Mouse (Mus musculus) embryo, embryonic 9.5 days (tissue): ENCODE results near the gene Irf1.

Experiments used
- DNase-seq: peaks from one replicate; pipeline ENCODE4 v3.0.0-alpha.2; 2017; ENCODE audit errors: extremely low spot score

The Irf1 gene

GRCm38 (mm10) chr11:53769760-53770124 lies at the start of gene Irf1:
Gene Irf1, plus strand, starts transcription at chr11:53770014.
- peak; percentile 84 for DNase-seq

DNA sequence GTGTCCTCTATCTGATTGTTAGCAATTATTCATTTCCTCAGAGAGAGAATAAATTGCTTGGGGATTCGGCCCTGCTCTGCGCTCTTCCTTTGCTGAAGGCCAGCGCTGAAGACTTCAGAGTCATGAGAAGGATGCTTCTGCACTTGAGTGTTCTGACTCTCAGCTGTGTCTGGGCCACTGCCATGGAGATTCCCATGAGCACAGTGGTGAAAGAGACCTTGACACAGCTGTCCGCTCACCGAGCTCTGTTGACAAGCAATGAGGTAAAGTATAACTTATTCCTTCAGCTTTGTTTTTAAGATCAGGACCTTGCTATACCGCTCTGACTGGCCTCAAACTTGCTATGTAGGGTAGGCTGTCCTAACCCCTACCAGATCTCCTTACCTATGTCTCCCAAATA lies 49.1 kb upstream of the Irf1 start, which contains the start of gene Il5:
TSS of gene Il5 (plus strand) at position 80 of the 400 bp plus-strand sequence.
- no peak for DNase-seq

DNA sequence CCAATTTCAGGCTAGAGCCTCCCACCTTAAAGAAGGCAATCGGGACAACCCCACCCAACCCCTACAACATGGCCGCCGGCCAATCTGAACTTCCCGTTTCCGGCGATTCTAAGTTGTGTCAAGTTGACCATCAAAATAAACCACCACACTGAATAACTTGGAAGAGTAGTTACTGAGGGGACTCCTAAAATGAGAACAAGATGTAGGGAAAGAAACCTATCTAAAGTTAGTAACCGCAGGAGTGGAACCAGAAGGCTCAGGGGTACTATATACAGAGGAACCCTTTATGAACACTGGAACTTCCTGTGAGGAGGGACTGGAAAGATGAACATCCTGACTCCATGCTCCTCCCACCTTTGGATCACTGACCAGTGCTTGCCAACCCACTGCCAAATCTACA lies 38.4 kb upstream of the Irf1 start:
- no peak for DNase-seq

DNA sequence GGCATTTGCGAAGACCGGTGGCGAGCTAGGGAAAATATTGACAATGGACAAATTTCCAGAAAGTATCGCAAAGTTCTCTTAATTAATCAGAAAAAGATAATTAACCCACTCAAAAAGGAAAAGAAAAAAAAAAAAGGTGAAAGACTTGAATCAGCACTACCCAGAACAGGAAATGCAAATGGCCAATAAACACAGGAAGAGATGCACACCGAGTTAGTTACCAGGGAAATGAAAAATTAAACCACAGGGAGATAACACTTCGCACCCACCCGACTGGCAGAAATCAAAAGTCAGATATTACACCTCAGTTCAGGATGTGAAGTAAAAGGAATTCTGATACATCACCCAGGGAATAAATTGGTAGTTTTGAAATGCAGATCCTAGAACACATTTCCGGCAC lies 37.6 kb upstream of the Irf1 start:
- no peak for DNase-seq

GRCm38 (mm10) chr11:53733824-53734223 lies 36.0 kb upstream of the Irf1 start:
- DNase-seq: no peak

DNA sequence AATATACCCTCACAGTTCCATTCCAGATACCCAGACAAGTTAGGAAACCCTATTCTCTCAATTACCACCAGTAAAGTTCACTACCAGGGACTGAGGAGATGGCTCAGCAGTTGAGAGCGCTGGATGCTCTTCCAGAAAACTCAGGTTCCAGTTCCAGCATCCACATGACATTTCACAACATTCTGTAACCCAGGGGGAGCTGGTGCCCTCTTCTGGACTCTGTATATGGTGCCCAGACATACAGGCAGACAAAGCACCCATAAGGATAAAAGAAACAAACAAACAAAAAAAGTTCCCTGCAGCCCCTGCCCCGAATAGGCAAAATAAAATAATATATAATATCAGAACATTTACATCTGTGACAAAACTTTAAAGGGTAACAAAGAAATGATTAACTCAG lies 35.4 kb upstream of the Irf1 start:
- no peak for DNase-seq

DNA sequence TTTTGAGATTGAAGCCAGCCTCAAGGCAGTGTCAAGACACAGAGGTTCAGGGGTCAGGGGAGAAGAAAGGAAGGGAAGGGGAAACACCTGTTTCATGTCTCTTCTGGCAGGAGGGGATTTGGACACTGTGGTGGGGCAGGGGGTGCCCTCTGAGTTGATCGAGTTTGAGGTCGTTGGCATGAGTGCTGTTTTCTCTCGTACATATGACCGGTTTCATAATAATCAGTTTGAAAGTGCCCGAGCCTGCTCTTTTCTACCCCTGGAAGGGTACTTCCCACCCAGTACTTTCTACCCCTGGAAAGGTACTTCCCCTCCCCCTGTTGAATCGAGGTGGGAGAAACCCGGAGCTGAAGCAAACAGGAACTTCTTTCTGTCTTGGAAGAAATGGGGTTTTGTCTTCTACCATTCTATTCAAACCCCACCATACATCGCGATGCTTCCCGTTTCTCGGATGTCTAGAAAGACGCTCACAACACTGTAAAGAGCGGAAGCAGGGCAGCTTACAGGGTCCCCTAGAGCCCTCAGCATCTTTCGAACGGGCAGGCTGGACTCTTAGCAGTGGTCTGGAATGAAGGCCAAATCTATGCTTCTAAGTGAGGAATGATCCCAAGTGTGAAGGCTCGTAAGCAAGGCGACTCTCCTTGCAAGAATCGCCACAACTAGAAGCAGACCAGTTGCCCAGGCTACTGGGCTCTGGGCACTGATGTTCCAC lies 34.7 kb upstream of the Irf1 start:
- no peak for DNase-seq

- peak; percentile 75 for DNase-seq
Observed at GRCm38 (mm10) chr11:53735682-53736245, 34.0 kb upstream of the Irf1 start.

DNA sequence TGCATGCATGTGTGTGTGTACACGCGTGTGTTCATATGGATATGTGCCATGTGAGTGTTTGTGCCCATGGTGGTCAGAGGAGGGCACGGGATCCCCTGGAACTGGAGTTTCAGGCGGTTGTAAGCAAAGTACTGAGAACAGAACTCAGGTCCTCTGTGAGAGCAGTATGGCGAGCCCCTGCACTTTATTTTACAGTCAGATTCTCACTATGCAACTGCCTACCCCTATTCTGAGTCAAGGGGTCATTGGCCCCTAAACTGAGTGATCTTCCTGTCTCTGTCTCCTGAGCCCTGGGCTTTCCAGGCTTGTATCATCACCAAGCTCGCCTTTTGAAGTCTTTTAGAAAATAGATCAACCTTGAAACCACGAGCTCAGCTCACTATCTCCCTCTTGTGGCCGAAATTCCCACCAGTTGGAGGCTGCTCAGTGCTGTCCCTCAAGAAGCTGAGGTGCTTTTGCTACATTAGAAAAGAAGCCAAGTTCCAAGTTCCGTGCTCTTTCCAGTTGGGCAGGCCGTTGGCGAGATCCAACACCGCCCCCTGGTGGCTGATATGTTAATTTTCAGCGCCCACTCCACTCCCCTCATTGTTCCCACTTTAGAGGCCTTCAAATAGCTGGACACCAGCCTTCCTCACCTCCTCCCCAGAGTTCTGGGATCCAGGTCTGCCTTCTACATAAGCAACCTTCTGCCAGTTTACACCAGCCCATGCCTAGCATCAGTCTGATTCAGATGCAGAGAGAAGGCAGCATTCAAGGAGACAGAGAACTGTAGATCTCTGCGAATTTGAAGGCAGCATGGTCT lies 32.8 kb upstream of the Irf1 start:
- peak; percentile 82 for DNase-seq

- DNase-seq: peak; percentile 45
Observed at GRCm38 (mm10) chr11:53737573-53737946, 32.3 kb upstream of the Irf1 start.

DNA sequence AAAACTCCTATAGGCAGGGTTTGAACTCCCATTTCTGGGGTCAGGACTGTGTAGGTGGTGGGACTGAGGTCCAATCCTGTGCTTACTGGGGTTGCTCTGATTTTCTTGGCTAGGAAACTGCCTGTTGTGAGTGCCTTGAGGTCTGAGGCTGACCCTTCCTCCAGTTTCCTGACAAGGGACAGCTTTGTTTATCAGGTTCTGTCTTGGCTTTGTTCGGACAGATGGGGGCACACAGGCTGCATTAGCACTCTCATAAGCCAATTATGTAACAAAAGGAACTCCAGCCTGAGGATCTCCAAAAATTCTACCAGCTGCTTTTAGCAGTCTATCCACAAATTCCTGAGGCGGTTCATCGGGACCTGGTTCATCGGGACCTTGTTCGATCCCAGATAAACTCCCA lies 27.5 kb upstream of the Irf1 start:
- DNase-seq: no peak

GRCm38 (mm10) chr11:53745260-53745659 lies 24.6 kb upstream of the Irf1 start:
- DNase-seq: no peak

DNA sequence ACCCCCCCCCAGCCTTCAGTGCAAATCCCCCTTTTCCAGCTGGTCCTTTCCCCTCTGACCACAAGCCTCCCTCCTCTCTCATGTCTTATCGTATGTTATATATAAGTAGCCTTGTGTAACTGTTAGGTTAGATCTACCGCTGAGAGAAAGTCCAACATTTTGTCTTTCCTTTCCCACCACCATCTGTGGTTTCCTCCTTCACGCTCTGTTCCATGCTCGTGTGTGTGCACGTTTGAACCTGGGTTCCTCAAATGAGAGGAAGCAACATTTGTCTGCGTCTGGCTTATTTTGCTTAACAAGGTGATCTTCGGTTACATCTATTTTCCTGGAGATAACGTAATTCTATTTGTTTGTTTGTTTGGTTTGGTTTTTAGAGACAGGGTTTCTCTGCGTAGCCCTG lies 21.8 kb upstream of the Irf1 start:
- DNase-seq: no peak

- no peak for DNase-seq
Observed at GRCm38 (mm10) chr11:53748614-53749013, 21.2 kb upstream of the Irf1 start.

GRCm38 (mm10) chr11:53749306-53749705 lies 20.5 kb upstream of the Irf1 start:
- no peak for DNase-seq

- no peak for DNase-seq
Observed at GRCm38 (mm10) chr11:53749716-53750352, 20.0 kb upstream of the Irf1 start.

DNA sequence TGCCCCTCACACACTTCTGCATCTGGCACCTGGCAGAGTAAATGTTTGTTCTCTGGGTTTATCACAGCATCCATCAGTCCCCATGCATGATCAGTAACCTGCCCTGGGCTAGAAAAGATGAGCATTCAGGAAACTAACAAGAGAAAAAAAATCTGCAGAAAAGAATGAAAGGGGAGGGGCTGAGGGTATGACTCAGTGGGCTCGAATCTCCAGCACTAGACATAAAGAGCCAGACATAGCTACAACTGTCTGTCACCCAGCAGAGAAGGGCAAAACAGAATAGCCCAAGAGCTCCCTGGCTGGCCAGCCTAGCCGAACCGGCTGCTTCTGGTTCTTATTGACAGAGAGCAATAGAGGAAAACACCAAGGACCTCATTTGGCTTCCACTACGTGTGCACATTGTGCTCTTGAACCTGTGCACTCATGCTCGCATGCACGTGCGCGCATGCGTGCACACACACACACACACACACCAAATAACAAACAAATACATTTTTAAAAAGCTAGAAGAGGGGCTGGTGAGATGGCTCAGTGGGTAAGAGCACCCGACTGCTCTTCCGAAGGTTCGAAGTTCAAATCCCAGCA lies 14.7 kb upstream of the Irf1 start:
- no peak for DNase-seq

DNA sequence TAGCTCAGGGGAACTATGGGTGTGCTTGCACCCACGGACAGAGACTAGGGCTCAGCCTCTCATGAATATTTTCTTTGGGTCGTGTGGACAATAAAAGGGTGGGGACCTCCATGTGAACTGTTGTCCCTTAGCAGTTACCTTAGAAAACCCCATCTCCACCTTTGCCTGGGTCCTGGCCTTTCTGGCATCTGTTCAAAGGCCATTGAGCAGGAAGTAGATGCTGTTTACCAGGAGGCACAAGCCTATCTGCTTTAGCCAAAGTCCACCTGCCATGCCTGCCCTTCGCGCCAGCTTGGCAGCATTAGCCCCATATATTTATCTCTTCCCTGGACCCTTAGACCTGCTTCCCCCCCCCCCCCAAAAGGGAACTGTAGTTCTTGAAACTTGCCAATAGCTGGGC lies 12.2 kb upstream of the Irf1 start:
- no peak for DNase-seq

DNA sequence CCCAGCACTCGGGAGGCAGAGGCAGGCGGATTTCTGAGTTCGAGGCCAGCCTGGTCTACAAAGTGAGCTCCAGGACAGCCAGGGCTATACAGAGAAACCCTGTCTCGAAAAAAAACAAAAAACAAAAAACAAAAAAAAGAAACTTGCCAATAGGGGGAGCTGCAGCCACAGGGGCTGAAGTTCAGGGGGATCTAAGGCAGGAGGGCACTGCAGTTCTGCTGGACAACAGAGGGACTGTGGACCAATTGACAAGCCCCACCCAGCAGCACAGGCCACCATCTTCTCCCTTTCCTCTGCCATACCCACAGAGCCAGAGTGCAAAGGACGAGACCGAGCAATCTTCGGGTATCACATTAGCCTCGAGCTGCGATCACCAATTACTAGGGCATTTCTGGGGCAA lies 11.8 kb upstream of the Irf1 start:
- peak; percentile 38 for DNase-seq

- DNase-seq: no peak
Observed at GRCm38 (mm10) chr11:53758791-53759351, 10.9 kb upstream of the Irf1 start.

DNA sequence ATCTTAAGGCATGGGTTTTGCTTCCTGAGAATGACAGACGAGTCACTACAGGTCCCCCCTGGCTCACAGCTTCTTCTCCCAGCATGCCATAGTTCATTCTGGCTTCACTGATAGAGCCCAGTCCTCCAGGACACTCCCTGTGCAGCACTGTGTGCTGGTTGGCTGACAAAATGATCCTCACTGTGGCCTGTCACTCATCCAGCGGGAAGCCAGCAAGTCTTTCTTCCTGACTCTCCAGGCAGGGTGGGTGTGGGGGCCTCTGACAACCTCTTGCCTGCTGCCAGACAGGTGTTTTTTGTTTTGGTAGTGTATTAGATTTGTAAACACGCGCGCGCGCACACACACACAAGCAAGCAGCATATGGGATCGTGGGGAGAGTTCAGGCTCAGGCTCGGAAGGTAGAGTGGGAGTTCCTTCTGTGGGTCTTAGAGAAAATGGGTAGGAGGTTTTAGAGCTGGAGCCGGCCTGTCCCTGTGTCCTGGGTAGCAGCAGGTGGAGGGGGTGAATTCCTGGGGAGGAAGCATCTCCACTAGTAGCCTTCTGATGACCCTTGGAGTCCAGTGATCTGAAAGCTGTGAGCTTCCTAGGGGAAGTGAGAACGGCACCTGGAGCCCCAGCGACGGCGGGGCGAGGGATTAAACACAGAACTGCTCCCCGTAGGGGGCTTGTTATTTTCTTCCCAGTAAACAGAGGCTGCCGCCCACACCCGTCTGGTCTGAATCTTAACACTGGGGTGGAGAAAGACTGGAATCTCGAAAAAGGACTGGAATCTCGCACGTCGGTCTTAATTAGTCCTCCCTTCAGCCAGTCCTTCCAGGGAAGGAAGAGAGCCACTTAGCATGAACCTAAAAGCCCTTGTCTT lies 10.0 kb upstream of the Irf1 start:
- DNase-seq: peak; percentile 25
